Mouse (Mus musculus) stomach, postnatal 0 days (tissue): Measurements from ENCODE around the gene Abca3. TPM values are rescaled to one million over a fixed set of nuclear protein-coding genes. Genes with fewer than 3 reads are reported as not detected.
"Not testable (repeated sequence)": the region's sequence is repeated elsewhere in the genome, so short reads cannot be mapped to it uniquely, and the experiment has no call there.

Experiments used
- ATAC-seq: fragments of 200-750 bp; cut with Nextera tagmentation; 2 replicates; pipeline ENCODE4 v1.8.0; 2017; ENCODE audit not compliant: low FRiP score, low TSS enrichment
- DNase-seq: peaks from one replicate; pipeline ENCODE4 v3.0.0-alpha.2; 2016; ENCODE audit warnings: low spot score
- H3K27ac ChIP-seq: fragments of 300-500 bp; sonication (generic); replicated peaks from 2 replicates; pipeline ENCODE4 v1.5.1; 2014; ENCODE audit warnings: mild to moderate bottlenecking, control low read depth
- H3K27me3 ChIP-seq: fragments of 300-500 bp; sonication (generic); 2 replicates; pipeline ENCODE4 v1.6.1; 2014; ENCODE audit warnings: low read length; ENCODE audit not compliant: control insufficient read depth, insufficient read depth
- H3K36me3 ChIP-seq: fragments of 300-500 bp; sonication (generic); 2 replicates; pipeline ENCODE4 v1.6.1; 2014; ENCODE audit warnings: low read length, mixed read lengths; ENCODE audit not compliant: control insufficient read depth, insufficient read depth
- H3K4me1 ChIP-seq: fragments of 300-500 bp; sonication (generic); replicated peaks from 2 replicates; pipeline ENCODE4 v1.6.1; 2014; ENCODE audit warnings: antibody characterized with exemption; ENCODE audit not compliant: control insufficient read depth, insufficient read depth
- H3K4me2 ChIP-seq: fragments of 300-500 bp; sonication (generic); replicated peaks from 2 replicates; pipeline ENCODE4 v1.6.1; 2014; ENCODE audit warnings: low read depth, mild to moderate bottlenecking, control low read depth, moderate library complexity
- H3K4me3 ChIP-seq: fragments of 300-500 bp; sonication (generic); 2 replicates; pipeline ENCODE4 v1.5.1; 2014; ENCODE audit warnings: low read depth, low read length, control low read depth
- H3K9ac ChIP-seq: fragments of 300-500 bp; sonication (generic); 2 replicates; pipeline ENCODE4 v1.6.1; 2014; ENCODE audit warnings: mild to moderate bottlenecking, low read length, control low read depth, mixed read lengths
- H3K9me3 ChIP-seq: fragments of 300-500 bp; sonication (generic); 2 replicates; pipeline ENCODE4 v1.6.1; 2016; ENCODE audit warnings: low read length; ENCODE audit not compliant: control insufficient read depth
- CTCF ChIP-seq: IDR thresholded peaks from 2 replicates; pipeline ENCODE4 v1.5.1; 2016; ENCODE audit warnings: antibody characterized with exemption, low read depth, mild to moderate bottlenecking, moderate library complexity
- EP300 ChIP-seq: optimal IDR thresholded peaks from 2 replicates; pipeline ENCODE3; 2016; ENCODE audit warnings: antibody characterized with exemption
- WGBS: fragments of 180-500 bp; shearing (Covaris S2); extraction: QIAGEN DNeasy Blood & Tissue Kit; methylation state at CpG from one replicate; pipeline ENCODE4 v1.1.7; 2014; 5-methylcytosine and 5-hydroxymethylcytosine counted together
- microRNA-seq: library from miRNA; unstranded; fragments of <30 nt; microRNA quantifications from one replicate; pipeline ENCODE4, GENCODE M21; 2016
- polyA plus RNA-seq: library from polyadenylated mRNA; unstranded; fragments of >200 nt; fragmentation: Nextera tagmentation; extraction: Ambion mirVana; gene quantifications from 2 replicates; pipeline ENCODE4 v1.2.1, GENCODE M21; 2015

The Abca3 gene
- polyA plus RNA-seq, 1 experiment from 2014 or later: 9.2 TPM

- Histone ChIP-seq H3K9ac (no peak overlapping the region), H3K9me3 (no peaks in the 10 kb centered on the region), H3K36me3 (peaks cover 27% of the 10 kb centered on the region), H3K4me3 (no peak overlapping the region), H3K27me3 (no peaks in the 10 kb centered on the region), H3K27ac (no peak overlapping the region), H3K4me1 (no peaks in the 10 kb centered on the region), H3K4me2 (no peak overlapping the region)
- DNase-seq (no peak), ATAC-seq (no peak)
- WGBS: 92% methylated on average over 6 of the region's 6 CpGs
- TF ChIP-seq CTCF: no peak
- no peak for TF ChIP-seq EP300
Measured at GRCm38 (mm10) chr17:24451220-24451619, 99.5 kb downstream of the Abca3 start.

GRCm38 (mm10) chr17:24453372-24453771 lies 101.6 kb downstream of the Abca3 start:
- Histone ChIP-seq H3K36me3 (peaks cover 16% of the 10 kb centered on the region), H3K27ac (peak overlapping the region; percentile 99), H3K9ac (no peak overlapping the region), H3K4me2 (no peak overlapping the region), H3K4me3 (no peak overlapping the region), H3K27me3 (no peaks in the 10 kb centered on the region), H3K9me3 (no peaks in the 10 kb centered on the region), H3K4me1 (no peaks in the 10 kb centered on the region)
- ATAC-seq (0 out of 2 replicates have a peak, but pooled peaks have one; percentile 11), DNase-seq (no peak)
- WGBS: 60% methylated on average over 2 of the region's 2 CpGs
- TF ChIP-seq CTCF (no peak), EP300 (no peak)

- Histone ChIP-seq H3K4me3 (peak overlapping the region; percentile 91), H3K27ac (peak overlapping the region; percentile 99), H3K9me3 (no peaks in the 10 kb centered on the region), H3K36me3 (peaks cover 7% of the 10 kb centered on the region), H3K9ac (peak overlapping the region; percentile 94), H3K4me1 (no peaks in the 10 kb centered on the region), H3K4me2 (peak overlapping the region; percentile 56), H3K27me3 (no peaks in the 10 kb centered on the region)
- TF ChIP-seq CTCF: no peak
- peak; percentile 22 for TF ChIP-seq EP300
- 2% methylated on average over 14 of the region's 14 CpGs for WGBS
- peak; percentile 3; the same call in 1 of the 2 replicates for ATAC-seq
- no peak for DNase-seq
Measured at GRCm38 (mm10) chr17:24454218-24454755, 102.5 kb downstream of the Abca3 start.

GRCm38 (mm10) chr17:24454756-24455522 lies 103.2 kb downstream of the Abca3 start:
- under 1% methylated on average over 67 of the region's 67 CpGs for WGBS
- Histone ChIP-seq H3K36me3 (peaks cover under 1% of the 10 kb centered on the region), H3K9ac (peak overlapping the region; percentile 94), H3K4me2 (peak overlapping the region; percentile 56), H3K4me3 (peak overlapping the region; percentile 91), H3K9me3 (no peaks in the 10 kb centered on the region), H3K27ac (peak overlapping the region; percentile 99), H3K4me1 (no peaks in the 10 kb centered on the region), H3K27me3 (no peaks in the 10 kb centered on the region)
- peak; percentile 92 for ATAC-seq
- peak; percentile 100 for DNase-seq
- TF ChIP-seq CTCF: peak; percentile 48
- TF ChIP-seq EP300: no peak

- not testable (repeated sequence) for H3K27me3 ChIP-seq, H3K9ac ChIP-seq, H3K4me3 ChIP-seq, H3K36me3 ChIP-seq, DNase-seq, ATAC-seq, H3K9me3 ChIP-seq, H3K4me1 ChIP-seq
- 45% methylated on average over 10 of the region's 10 CpGs for whole genome bisulfite sequencing
- H3K4me2 ChIP-seq: peak overlapping the region; percentile 37
- H3K27ac ChIP-seq: peak overlapping the region; percentile 58
Measured at GRCm38 (mm10) chr17:24455523-24456206, 103.9 kb downstream of the Abca3 start.

Small RNAs within 50 kb of the gene (microRNA-seq; reads per million reads assigned to microRNA genes)
- not detected for gene Gm24427

Other genes starting within 250 kb of the Abca3 start
- 26.7 and 28.0 TPM in 2 replicates for gene Pdpk1, start 201.0 kb upstream of the Abca3 start, polyA plus RNA-seq
- gene Amdhd2, start 188.2 kb upstream of the Abca3 start, polyA plus RNA-seq: 20.5 and 21.7 TPM in 2 replicates
- 608 and 627 TPM in 2 replicates for gene Atp6v0c, start 182.2 kb upstream of the Abca3 start, polyA plus RNA-seq
- gene Tbc1d24, start 146.4 kb upstream of the Abca3 start, polyA plus RNA-seq: 1.4 and 1.5 TPM in 2 replicates
- 2.8 and 3.1 TPM in 2 replicates for gene Ntn3, start 142.4 kb upstream of the Abca3 start, polyA plus RNA-seq
- 4.8 and 6.1 TPM in 2 replicates for gene Tedc2, start 131.1 kb upstream of the Abca3 start, polyA plus RNA-seq
- gene Ccnf, start 100.5 kb upstream of the Abca3 start, polyA plus RNA-seq: 8.7 and 11.8 TPM in 2 replicates
- gene Abca17, start 882 bp upstream of the Abca3 start, polyA plus RNA-seq: 0.15 TPM in 1 of 2 replicates, not detected in the other
- gene Rnps1, start 62.6 kb downstream of the Abca3 start, polyA plus RNA-seq: 106 and 113 TPM in 2 replicates
- gene Eci1, start 74.7 kb downstream of the Abca3 start, polyA plus RNA-seq: 250 and 263 TPM in 2 replicates
- 88.0 and 98.5 TPM in 2 replicates for gene Dnase1l2, start 91.2 kb downstream of the Abca3 start, polyA plus RNA-seq
- 12.0 and 12.5 TPM in 2 replicates for gene E4f1, start 118.4 kb downstream of the Abca3 start, polyA plus RNA-seq
- gene Pgp, start 118.4 kb downstream of the Abca3 start, polyA plus RNA-seq: 45.4 and 48.9 TPM in 2 replicates
- 0.13 TPM in 1 of 2 replicates, not detected in the other for gene Bricd5, start 121.9 kb downstream of the Abca3 start, polyA plus RNA-seq
- gene Mlst8, start 127.1 kb downstream of the Abca3 start, polyA plus RNA-seq: 12.4 and 13.4 TPM in 2 replicates
- gene Caskin1, start 136.7 kb downstream of the Abca3 start, polyA plus RNA-seq: 0.84 and 1.3 TPM in 2 replicates
- gene Traf7, start 176.0 kb downstream of the Abca3 start, polyA plus RNA-seq: 41.8 and 42.6 TPM in 2 replicates
- gene Rab26, start 182.3 kb downstream of the Abca3 start, polyA plus RNA-seq: 0.82 and 0.85 TPM in 2 replicates
- 10.9 and 12.3 TPM in 2 replicates for gene Pkd1, start 197.9 kb downstream of the Abca3 start, polyA plus RNA-seq